Mouse (Mus musculus) liver, embryonic 18 days (tissue): ENCODE results near the gene Rad1. TPM values are rescaled to one million over a fixed set of nuclear protein-coding genes. Genes with fewer than 3 reads are reported as not detected.

ENCODE experiments used
- polyA plus RNA-seq: library from polyadenylated mRNA; depleted of rRNA; stranded (reverse); fragments of >200 nt; gene quantifications from 2 replicates; pipeline ENCODE4 v1.2.3, GENCODE M21; 2012; rRNA removed

Rad1 gene
- polyA plus RNA-seq = 9.6 and 10.5 TPM in 2 replicates

DNA sequence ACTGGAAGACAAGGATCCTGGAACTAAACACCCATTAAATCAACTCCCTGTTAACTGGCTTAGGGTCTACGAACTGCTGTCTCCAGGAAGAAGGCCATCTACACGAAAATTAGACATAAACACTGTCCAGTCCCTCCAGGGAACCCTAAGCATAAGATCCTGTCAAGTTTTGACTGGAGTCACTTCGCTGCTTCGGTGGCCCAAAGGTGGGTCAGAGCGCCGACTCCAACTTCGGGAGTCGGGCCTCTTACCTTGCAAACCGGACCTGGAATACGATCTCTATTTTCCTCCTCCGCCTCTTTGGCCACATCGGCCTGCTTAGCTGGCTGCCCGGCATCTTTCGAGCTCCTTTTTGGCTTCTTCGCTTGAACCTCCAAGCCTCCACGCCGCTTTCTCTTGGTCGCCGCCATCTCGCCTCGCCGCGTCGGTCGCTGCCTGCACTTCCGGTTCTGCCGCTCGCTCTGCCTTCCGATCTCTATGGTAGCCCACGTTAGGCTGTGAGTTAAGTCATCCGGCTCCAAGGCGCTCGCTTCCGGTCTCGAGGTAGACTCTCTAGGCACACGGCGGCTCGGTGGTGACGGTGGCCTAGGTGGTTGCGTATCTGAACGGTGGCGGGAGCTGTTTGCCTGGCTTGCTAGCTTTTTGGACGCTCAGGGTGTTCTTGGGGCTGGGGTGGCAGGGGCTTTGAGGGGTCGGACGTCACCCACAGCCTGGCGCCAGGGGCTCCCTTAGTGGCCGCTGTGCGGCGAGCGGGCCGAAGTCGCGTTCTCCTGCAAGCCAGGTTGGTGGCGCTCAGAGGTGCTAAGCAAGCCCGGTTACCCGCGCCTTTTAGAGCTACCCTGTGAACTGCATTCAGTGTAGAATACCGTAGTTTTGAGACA is at the start of gene Rad1, which contains the start of gene Brix1:
Gene Rad1, plus strand, starts transcription at position 535 of the 881 bp plus-strand sequence.
Gene Brix1, minus strand, starts transcription at position 464 of the 881 bp plus-strand sequence.

GRCm38 (mm10) chr15:10470151-10470831 is 15.5 kb upstream of the Rad1 start, which contains the start of gene Dnajc21:
Gene Dnajc21 (minus strand): TSS chr15:10470516.

Other genes starting within 250 kb of the Rad1 start
- 0.30 and 0.34 TPM in 2 replicates for gene Gm21973, start 160.6 kb upstream of the Rad1 start, polyA plus RNA-seq
- gene Agxt2, start 127.5 kb upstream of the Rad1 start, polyA plus RNA-seq = 31.3 and 33.9 TPM in 2 replicates
- gene Dnajc21, start 15.5 kb upstream of the Rad1 start, polyA plus RNA-seq = 5.3 and 6.0 TPM in 2 replicates
- 12.2 and 13.1 TPM in 2 replicates for gene Brix1, start 71 bp upstream of the Rad1 start, polyA plus RNA-seq
- not detected in 2 replicates for gene Ttc23l, start 72.7 kb downstream of the Rad1 start, polyA plus RNA-seq
- 4.1 and 4.9 TPM in 2 replicates for gene Rai14, start 228.6 kb downstream of the Rad1 start, polyA plus RNA-seq